38 mouse cellular contexts compared by ENCODE assay signal in genomic region chr17:26788986-26789385, GRCm38 (mm10). TPM values are rescaled to one million over a fixed set of nuclear protein-coding genes. Genes with fewer than 3 reads are reported as not detected.
"Had no signal": no experiment of that assay in that cellular context is flagged by ENCODE, and none has a peak within 500 bp of the region (broad histone marks: within the 10 kb centered on the region; RNA-seq: fewer than 3 reads in every experiment).

No protein-coding gene starts in this region.

- H3K4me2 ChIP-seq: heart, embryonic 12.5 days; hindbrain, embryonic 13.5 days; hindbrain, embryonic 15.5 days; kidney, embryonic 15.5 days; limb, embryonic 13.5 days; limb, embryonic 15.5 days; liver, embryonic 12.5 days had no signal

- H3K4me3 ChIP-seq: gastrocnemius, adult 2 months; heart, adult 2 months; heart, embryonic 12.5 days; hindbrain, embryonic 10.5 days; hindbrain, embryonic 13.5 days; hindbrain, embryonic 15.5 days; kidney, embryonic 15.5 days; limb, embryonic 13.5 days; limb, embryonic 15.5 days; liver, embryonic 12.5 days had no signal

- DNase-seq: forebrain, postnatal 0 days; gastrocnemius, adult 2 months; gastrocnemius, postnatal 10 days; gastrocnemius, postnatal 25 days; heart, adult 2 months; heart, postnatal 10 days; heart, postnatal 4 days; kidney, adult 11 months; kidney, adult 2 months; kidney, adult 9 months; kidney, postnatal 14 days; kidney, postnatal 36 days; layer of hippocampus, adult 9-11 months; layer of hippocampus, postnatal 36 days; left cerebral cortex, postnatal 4 days had no signal

- ATAC-seq: forebrain, postnatal 0 days; hindbrain, postnatal 0 days; intestine, embryonic 16.5 days; liver, embryonic 12.5 days had no signal

- H3K9ac ChIP-seq: forebrain, postnatal 0 days; heart, embryonic 12.5 days; hindbrain, embryonic 13.5 days; hindbrain, embryonic 15.5 days; kidney, embryonic 15.5 days; limb, embryonic 13.5 days; limb, embryonic 15.5 days; liver, embryonic 12.5 days; liver, embryonic 14.5 days had no signal

- H3K27ac ChIP-seq: gastrocnemius, adult 2 months; heart, adult 2 months; hindbrain, embryonic 10.5 days; hindbrain, embryonic 13.5 days; hindbrain, embryonic 15.5 days; hindbrain, postnatal 0 days; kidney, embryonic 15.5 days; kidney, postnatal 0 days; limb, embryonic 13.5 days; limb, embryonic 15.5 days; liver, embryonic 12.5 days; liver, embryonic 14.5 days had no signal

- H3K27me3 ChIP-seq: heart, embryonic 12.5 days; hindbrain, embryonic 13.5 days; hindbrain, embryonic 15.5 days; kidney, embryonic 15.5 days; limb, embryonic 13.5 days; limb, embryonic 15.5 days; liver, embryonic 12.5 days had no signal

- H3K4me1 ChIP-seq: heart, embryonic 12.5 days; hindbrain, embryonic 10.5 days; hindbrain, embryonic 13.5 days; hindbrain, embryonic 15.5 days; kidney, embryonic 15.5 days; limb, embryonic 13.5 days; limb, embryonic 15.5 days had no signal

- H3K9me3 ChIP-seq: heart, embryonic 12.5 days; hindbrain, embryonic 10.5 days; hindbrain, embryonic 13.5 days; hindbrain, embryonic 15.5 days; kidney, embryonic 15.5 days; limb, embryonic 13.5 days; limb, embryonic 15.5 days; liver, embryonic 12.5 days had no signal

RNA-seq across cellular contexts. Expression of gene Nkx2-5, which starts 55.8 kb away (rescaled TPM):
- total RNA-seq: gastrocnemius, adult 2 months; gastrocnemius, postnatal 10 days; gastrocnemius, postnatal 25 days; gastrocnemius, postnatal 4 days; granulocyte monocyte progenitor cell, adult 5-6 weeks; hindbrain, postnatal 0 days; layer of hippocampus, adult 18-20 months; layer of hippocampus, adult 8-10 months; layer of hippocampus, postnatal 14 days; layer of hippocampus, postnatal 36 days; left cerebral cortex, adult 18-20 months; left cerebral cortex, adult 8-10 months; left cerebral cortex, postnatal 10 days; left cerebral cortex, postnatal 25 days; left cerebral cortex, postnatal 4 days had no signal
- polyA plus RNA-seq: forebrain, postnatal 0 days; hindbrain, embryonic 10.5 days; hindbrain, postnatal 0 days; kidney, adult 2 months; kidney, embryonic 15.5 days; kidney, postnatal 0 days; large intestine, adult 2 months; limb, embryonic 11.5 days; limb, embryonic 13.5 days; limb, embryonic 15.5 days; liver, embryonic 14.5 days had no signal
